Mouse (Mus musculus) gastrocnemius, postnatal 36 days (tissue): ENCODE data around the gene Tgfbr1. TPM values are rescaled to one million over a fixed set of nuclear protein-coding genes. Genes with fewer than 3 reads are reported as not detected.

ENCODE experiments used
- DNase-seq, 2 experiments: peaks; one replicate each; pipeline ENCODE4 v3.0.0; 2022
- intact Hi-C: fragments of 180-260 bp; cut with DNase I; formaldehyde crosslinking; loops from one replicate; pipeline ENCODE4 v1.15.1; 2025
- long read RNA-seq, 2 experiments: library from polyadenylated mRNA; stranded (forward); transcript quantifications; one replicate each; pipeline ENCODE4 v2.0.0; 2021
- total RNA-seq, 2 experiments: library from RNA; stranded (reverse); gene quantifications; 2 replicates each; pipeline ENCODE4 v1.2.3; 2021

Tgfbr1 gene
- total RNA-seq, result 10 to 100 TPM; 19.1 to 19.2 TPM
- long read RNA-seq, experiment 1, full-length matches to known transcripts, result 5 of 9 reads
- long read RNA-seq, experiment 1, partial matches to known transcripts, result 2 of 9 reads
- long read RNA-seq, experiment 1, other reads (novel, unspliced or antisense), result 2 of 9 reads
- long read RNA-seq, experiment 2, full-length matches to known transcripts, result 10 of 15 reads
- long read RNA-seq, experiment 2, partial matches to known transcripts, result 3 of 15 reads
- long read RNA-seq, experiment 2, other reads (novel, unspliced or antisense), result 2 of 15 reads

DNA sequence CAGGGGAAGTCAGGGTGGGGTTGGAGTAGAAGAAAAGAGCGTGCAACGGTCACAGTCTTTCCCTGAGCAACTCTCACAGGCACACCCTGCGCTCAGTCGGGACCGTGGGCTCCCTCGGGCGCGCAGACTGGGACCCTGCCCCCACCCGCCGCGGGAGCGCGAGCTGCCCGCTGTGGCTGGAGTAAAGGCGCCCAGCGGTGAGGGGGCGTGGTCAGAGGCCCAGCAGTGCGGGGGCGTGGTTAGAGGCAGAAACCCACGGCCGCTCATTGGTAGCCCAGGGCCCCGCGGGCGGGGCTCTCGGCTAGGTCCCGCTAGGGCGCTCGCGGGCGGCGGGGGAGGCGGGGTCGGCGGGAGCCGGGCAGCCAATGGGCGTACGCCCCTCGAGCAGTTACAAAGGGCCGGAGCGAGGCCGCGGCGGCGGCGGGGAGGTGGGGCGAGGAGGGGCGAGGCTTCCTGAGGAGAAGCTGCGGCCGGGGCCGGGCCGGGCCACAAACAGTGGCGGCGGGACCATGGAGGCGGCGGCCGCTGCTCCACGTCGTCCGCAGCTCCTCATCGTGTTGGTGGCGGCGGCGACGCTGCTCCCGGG is at the start of gene Tgfbr1:
TSS of gene Tgfbr1 (plus strand) at position 420 of the 586 bp plus-strand sequence.
- intact Hi-C loops, result loop anchor here (2.0 to 5.0 kb wide), 2 partner anchors 44 to 102 kb away; no protein-coding TSS in a partner anchor
- peak; percentile 95 to 99 for DNase-seq

DNA sequence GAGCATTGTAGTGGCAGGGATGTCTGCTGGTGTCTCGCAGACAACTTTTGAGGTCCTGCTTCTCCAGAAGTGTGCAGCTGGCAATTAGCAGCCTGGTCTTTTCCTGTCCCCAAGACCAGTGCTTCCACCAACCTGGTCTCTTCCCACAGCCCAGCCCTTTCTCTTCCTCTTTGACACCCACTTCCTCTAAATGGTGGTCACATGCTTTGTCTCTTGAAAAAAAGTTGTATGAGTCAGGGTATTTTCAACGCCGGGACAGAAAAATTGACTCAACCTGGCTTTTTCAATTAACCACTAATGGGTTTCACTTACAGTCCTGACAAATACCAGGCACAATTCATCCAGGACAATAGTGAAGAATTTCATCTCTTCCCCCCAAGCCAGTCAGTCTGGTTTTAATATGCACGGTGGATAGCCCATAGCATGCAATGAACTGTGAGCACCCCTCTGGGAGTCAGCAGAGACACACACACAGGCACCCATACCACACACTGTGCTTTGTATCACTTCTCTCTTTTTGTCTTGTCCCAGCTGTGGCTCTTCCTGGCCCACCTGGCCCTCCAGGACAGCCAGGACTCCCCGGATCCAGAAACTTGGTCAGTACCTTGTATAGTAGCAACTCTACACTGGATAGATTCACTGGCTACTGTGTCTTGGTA is 49.6 kb upstream of the Tgfbr1 start:
- intact Hi-C loops, result no loop called here
- no peak for DNase-seq

DNA sequence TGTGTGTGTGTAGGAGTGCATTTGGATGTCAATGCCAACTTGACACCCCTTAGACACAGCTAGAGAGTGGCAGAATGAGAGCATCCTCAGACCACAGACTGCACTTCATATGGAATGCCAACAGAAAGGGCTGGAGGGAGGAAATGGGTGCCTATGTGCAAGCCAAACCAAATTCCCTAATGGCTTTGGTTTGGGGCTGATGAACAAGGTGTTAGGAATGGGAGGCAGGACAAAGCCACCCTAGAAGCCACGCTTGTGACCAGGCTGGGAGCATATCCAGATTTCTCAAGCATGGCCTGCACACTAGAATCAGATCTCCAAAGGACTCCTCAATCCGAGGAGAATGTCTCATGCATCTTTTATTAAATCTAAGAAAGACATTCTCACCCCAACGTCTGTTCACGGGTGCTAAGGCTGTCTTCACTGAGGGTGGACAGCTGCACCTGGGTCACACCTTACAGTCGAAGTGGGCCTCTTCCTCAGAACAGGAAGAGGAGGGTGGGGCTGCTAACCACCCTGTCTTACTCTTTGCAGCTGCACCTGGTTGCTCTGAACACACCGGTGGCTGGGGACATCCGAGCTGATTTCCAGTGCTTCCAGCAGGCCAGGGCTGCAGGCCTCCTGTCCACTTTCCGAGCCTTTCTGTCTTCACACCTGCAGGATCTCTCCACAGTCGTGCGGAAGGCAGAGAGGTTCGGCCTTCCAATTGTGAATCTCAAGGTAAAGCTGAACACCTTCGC is 43.0 kb upstream of the Tgfbr1 start:
- no peak for DNase-seq
- intact Hi-C loops, result no loop called here

DNA sequence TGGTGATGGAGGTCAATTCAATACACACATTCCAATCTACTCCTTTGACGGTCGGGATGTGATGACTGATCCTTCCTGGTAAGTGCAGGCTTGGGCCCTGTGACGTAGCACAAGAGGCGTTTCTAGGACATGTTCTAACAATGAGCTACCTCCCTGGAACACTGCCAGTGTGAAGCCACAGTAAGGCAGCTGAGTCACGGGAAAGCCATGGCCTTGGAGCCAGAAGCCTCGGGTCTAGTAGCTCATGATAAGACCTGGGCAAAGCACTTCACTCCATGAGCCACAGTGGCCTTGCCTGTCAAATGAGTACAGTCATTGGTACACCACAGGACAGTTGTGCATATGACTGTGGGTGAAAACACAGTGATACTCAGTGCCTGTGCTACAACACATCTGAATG is 42.2 kb upstream of the Tgfbr1 start:
- intact Hi-C loops, result no loop called here
- peak in 1 of 2 experiments; percentile 13 for DNase-seq

DNA sequence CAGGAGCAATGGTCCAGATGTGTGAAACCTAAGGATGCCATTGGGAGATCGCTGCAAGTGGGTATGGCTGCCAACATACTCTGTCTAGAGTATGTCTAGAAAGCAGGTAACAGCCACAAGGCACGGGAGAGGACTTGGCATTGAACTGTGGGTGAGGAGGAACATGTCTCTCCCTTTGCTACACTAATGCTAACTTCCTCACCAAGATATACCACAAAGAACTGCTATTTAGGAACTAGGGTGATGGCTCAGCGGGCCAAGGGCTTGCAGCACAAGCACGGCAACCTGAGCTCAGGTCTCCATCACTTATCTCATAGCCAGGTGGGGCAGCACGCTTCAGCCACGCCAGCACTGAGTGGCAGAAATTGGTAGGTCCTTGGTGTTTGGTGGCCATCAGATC is 41.6 kb upstream of the Tgfbr1 start:
- intact Hi-C loops, result no loop called here

DNA sequence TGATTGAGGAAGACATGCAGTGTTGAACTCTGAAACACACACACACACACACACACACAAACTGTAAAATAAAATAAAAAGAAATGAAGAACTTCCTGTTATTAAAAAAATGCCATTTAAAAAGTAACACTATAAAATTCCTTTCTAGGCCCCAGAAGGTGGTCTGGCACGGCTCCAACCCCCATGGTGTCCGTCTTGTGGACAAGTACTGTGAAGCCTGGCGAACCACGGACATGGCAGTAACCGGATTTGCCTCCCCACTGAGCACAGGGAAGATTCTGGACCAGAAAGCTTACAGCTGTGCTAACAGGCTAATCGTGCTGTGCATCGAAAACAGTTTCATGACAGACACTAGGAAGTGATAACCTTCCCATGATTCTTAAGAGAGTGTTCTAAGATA is 41.1 kb upstream of the Tgfbr1 start:
- no peak for DNase-seq

More for the DNA sequence above, 41.6 kb upstream of the Tgfbr1 start:
- no peak for DNase-seq

DNA sequence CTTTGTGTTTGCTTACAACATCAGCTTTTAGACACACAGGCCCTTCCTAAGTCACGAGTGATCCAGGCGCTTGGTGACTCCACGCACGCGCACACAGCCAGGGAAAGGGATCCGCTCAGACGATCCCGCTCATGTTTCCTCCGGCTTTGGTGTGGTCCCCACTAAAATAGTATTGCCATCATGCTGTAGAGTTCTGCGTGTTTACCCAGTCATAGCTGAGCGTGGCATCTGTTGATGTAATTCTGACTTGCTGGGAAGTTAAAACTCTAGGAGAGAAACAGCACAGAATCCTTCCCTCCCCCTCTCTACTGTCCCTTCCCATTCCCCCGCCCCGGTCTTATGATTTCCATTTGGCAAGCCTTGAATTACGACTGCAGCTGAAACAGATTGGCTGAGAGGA is 40.3 kb upstream of the Tgfbr1 start:
- DNase-seq, result peak in 1 of 2 experiments; percentile 28
- intact Hi-C loops, result no loop called here

More for the DNA sequence above, 41.1 kb upstream of the Tgfbr1 start:
- intact Hi-C loops, result no loop called here

DNA sequence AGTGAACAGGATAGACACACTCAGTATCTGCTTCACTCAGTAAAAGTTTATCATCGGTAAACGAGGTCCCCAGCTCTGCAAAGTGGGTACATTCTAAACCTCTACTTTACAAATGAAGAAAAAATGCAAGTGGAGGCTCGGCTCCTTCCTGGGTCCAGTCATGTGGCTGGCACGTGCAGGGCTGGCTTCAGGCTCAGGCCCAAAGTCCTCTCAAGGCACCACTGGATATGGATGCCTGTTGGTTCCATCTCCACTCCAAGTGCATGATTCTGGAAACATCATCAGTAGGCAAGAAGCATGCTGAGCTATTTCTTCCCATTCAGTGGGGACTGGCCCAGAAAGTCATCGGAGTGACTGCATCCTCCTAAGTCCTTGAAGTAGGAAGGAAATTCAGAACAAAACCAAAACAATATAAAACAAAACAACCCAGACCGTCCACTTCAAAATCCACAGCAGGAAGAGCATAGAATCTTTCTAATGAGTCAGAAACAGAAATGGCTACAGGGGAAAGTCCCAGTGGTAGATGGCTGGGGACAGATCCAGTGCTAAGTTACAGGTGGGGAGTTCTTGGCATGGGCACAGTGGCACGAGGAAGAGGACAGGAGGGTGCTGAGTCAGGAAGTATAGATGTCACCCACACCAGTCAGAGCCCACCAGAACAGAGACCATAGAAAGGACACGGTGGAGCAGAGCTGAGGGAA is 39.2 kb upstream of the Tgfbr1 start:
- DNase-seq, result no peak
- intact Hi-C loops, result no loop called here

DNA sequence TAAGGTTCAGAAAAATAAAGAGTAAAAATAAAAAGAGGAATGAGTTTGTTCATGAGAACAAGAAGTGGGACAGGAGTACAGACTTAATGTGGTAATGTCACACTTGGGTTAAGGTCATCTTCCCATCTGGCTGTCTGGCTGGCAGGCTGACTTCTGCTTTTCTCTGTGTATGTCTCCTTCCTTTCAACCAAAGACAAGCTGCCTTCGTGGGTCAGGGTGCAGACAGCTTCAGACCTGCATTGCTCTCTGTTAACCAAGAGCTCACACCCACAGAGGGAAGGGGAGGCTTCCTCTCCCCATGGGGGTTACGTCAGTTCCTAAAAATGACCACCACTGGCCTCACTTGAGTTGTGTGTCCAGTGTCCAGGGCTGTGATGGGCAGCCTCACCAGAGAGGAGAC is 37.6 kb upstream of the Tgfbr1 start:
- DNase-seq, result no peak
- intact Hi-C loops, result no loop called here

DNA sequence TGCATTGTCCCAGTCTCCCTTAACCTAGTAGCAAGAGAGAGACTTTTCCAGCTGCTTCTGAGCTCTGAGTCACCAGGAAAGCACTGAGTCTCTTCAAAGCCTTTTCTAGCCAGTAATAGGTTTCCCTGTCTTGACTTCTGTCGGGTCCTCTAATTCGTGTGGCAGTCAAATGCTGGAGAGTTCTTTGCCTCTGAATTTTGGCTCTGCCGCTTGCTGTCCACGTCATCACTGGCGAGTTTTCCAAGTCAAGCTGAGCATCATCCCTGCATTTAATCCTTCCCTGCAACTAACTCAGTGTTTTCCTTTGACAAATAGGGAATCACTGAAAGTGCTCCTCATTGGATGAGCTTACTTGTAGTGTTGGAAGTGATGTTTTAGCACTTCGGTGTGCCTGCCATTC is 36.6 kb upstream of the Tgfbr1 start:
- intact Hi-C loops, result no loop called here
- DNase-seq, result peak in 1 of 2 experiments; percentile 48

DNA sequence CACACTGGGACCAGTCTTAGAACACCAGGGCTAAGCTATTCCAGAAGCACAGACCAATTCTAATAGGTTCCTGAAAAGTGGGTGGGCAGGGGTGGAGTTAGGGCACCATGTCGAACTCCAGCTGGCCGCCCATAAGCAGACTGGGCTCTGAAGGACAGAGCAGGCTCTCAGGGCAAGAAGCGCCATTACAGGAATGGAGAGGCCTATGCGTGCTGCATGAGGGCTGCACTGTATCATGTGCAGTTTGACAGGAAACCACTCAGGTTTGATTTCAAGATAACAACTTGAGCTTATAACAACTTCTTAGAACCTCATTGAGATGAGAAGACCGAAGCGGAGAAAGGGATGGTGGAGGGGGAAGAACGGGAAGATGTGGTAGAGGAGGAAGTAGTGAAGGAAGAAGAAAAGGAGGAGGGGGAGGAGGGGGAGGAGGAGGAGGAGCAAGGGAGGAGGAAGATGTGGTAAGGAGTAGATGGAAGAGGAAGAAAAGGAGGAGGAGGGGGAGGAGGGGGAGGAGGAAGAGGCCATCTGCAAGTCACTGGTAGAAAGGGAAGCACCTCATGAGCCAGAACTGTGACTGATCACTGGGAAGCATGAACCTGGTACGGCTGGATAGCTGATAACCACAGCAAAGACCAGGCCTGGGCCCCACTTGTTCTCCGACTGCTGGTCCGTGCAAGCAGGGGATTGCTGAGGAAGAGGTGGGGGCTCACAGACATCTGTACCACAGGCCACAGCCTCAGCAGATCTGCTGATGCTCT is 33.3 kb upstream of the Tgfbr1 start:
- intact Hi-C loops, result no loop called here
- DNase-seq, result no peak

DNA sequence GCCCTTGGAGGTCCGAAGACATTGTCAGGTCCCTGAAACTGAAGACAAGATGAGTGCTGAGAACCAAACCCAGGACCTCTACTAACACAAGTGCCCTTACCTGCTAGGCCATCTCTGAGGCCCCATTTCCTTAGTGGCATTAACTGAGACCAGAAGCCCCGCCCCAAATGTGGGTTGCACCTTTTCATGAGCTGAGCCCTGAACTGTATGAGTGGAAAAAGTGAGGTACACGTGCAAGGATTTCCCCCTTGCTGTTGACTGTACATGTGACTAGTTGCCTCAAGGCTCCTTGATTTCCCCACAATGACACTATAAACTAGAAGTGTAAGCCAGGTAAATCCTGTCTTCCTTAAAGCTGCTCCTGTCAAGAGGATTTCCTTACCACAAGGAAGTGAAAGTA is 30.7 kb upstream of the Tgfbr1 start:
- no peak for DNase-seq

DNA sequence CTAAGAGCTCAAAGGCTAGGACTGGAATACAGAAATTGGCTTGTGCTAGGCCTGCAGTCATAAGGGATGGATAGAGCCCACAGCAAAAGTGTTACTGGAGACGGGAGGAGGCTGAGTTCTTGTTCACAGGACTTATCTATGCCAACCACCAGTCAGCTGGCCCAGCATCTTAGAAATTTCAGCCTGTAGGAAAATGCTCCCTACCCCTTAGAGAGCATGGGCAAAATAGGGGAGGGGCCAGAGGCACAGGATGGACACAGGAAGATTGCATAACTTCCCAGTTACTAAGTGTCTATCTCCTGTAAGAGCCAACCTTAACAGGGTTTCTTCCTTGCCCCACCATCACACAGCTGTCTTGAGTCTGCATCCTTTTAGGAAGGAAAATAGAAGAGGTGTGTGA is 28.8 kb upstream of the Tgfbr1 start:
- DNase-seq, result no peak
- intact Hi-C loops, result no loop called here

More for the DNA sequence above, 30.7 kb upstream of the Tgfbr1 start:
- intact Hi-C loops, result no loop called here

DNA sequence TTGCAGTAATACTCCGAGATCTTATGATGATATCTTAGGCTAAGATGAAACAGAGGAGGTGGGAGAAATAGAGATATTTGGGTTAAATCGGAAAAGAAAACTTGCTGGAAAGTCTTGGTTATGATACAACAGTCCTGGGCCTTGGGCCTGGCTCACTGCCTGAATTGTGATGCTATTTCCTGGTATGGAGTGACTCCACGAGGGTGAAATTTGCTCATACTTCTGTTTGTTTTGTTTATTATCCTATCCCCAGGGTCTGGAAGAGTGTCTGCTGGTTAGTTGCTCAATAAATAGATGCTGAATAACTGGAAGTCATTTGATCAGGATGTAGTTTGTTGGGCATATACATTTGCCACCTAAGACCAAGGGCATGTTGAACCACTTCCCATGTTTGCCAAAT is 25.2 kb upstream of the Tgfbr1 start:
- intact Hi-C loops, result no loop called here
- no peak for DNase-seq

DNA sequence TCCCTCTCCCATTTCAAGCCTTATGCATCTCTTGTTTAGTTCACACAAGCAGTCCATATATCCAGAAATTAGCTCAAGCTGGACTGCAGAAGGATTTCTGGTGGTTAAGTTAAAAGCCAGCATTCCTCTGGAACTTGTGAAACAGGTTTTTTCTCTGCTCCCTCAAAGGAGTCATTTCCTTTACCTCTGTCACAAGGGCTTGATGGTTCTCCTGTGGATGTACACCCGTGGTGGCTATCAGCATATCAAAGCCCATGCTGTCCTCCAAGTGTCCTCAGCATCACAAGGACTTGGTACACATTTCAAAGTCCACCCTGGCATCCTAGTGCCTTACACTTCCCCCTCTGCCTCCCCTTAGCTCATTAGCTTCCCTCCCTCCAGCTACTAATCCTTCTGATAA is 23.7 kb upstream of the Tgfbr1 start:
- intact Hi-C loops, result no loop called here
- DNase-seq, result no peak

DNA sequence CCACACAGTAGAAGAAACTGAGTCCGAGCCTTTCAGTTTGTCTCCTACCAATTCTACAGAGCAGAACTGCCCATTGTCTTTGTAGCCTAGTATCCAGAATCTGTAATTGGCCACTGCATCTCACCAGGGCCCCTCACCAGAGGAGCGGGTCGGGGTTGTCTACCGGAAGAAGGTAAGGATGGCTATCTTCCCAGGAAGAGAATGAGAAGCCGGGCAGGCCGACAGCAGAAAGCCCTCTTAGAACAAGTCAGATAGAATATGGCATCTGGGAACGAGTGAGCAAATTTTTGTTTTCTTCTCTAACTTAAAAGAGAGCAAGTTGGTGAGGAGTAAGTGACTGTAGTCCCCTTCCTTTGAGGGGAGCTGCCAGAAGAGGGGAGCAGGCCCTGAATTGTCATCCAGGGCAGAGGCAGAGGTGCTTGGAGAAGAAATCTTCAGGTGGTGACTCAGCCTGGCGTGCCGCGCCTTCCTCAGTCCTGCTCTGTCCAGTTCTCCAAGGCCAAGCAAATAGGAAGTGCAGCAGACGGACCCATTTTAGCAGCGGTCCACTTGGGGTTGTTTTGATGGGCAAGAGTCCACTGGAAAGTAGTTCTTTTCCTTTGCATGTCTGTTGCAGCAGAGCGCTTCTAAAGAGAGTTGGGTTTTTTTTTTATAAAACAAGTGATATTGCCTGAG is 22.5 kb upstream of the Tgfbr1 start:
- DNase-seq, result no peak
- intact Hi-C loops, result no loop called here

DNA sequence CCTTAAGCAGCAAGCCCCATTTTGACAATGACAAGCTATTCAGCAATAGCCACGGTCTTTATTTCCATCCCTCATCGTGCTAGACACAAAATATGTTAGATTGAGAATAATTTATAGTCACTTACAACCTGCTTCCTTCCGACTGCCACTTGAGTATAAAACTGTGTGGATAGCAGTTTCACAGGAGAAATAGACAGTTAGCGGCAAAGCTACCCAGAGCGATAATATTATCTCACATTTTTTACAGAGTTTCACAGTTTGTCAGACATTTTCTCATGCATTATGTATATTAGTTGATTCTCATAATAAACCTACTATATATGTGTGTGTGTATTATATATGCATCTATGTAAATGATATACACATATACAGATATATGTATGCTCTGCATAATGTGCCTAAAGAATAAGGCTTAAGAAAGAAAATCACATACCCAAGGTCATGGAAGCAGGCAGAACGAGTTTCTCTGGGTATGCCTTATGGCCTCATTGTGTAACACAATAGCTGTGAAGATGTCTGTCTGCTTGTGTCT is 20.1 kb upstream of the Tgfbr1 start:
- intact Hi-C loops, result no loop called here
- DNase-seq, result no peak

DNA sequence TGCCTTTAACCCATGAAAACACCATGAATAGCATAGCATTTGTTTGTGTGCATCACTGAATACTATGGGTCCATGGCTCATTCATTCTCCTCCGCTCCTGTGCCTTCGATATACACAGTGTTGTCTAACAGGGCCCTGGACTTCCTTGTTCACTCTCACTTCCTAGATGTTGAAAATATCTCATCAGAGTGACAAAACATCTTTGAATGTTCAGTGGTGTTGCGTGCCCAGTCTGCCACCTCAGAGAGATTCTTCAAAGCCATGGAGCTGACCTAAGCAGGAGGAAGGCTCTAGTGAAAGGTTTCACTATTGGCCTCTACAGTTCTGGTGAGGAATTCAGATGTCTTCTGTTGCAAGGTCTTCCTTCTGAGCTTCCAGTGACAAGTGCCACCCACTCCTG is 19.5 kb upstream of the Tgfbr1 start:
- intact Hi-C loops, result no loop called here
- DNase-seq, result no peak
